Mouse (Mus musculus) kidney, embryonic 16.5 days (tissue): ENCODE results near the gene Vldlr. TPM values are rescaled to one million over a fixed set of nuclear protein-coding genes. Genes with fewer than 3 reads are reported as not detected.

Experiments used
- ATAC-seq: fragments of 200-750 bp; cut with Nextera tagmentation; 2 replicates; pipeline ENCODE4 v1.8.0; 2017; ENCODE audit warnings: moderate TSS enrichment; ENCODE audit not compliant: low FRiP score, low TSS enrichment
- H3K27ac ChIP-seq: fragments of 300-500 bp; sonication (generic); 2 replicates; pipeline ENCODE4 v1.5.1; 2014; ENCODE audit warnings: low read length
- H3K27me3 ChIP-seq: fragments of 300-500 bp; sonication (generic); 2 replicates; pipeline ENCODE4 v1.6.1; 2014; ENCODE audit warnings: low read length, control low read depth, mixed read lengths; ENCODE audit not compliant: insufficient read depth
- H3K36me3 ChIP-seq: fragments of 300-500 bp; sonication (generic); 2 replicates; pipeline ENCODE4 v1.6.1; 2014; ENCODE audit warnings: low read length, control low read depth, mixed read lengths; ENCODE audit not compliant: insufficient read depth
- H3K4me1 ChIP-seq: fragments of 300-500 bp; sonication (generic); 2 replicates; pipeline ENCODE4 v1.6.1; 2014; ENCODE audit warnings: low read length, control low read depth, mixed read lengths; ENCODE audit not compliant: insufficient read depth
- H3K4me2 ChIP-seq: fragments of 300-500 bp; sonication (generic); replicated peaks from 2 replicates; pipeline ENCODE4 v1.6.1; 2014; ENCODE audit warnings: low read depth, low read length
- H3K4me3 ChIP-seq: fragments of 300-500 bp; sonication (generic); 2 replicates; pipeline ENCODE4 v1.5.1; 2014; ENCODE audit warnings: mild to moderate bottlenecking, low read length
- H3K9ac ChIP-seq: fragments of 300-500 bp; sonication (generic); replicated peaks from 2 replicates; pipeline ENCODE4 v1.6.1; 2014; ENCODE audit warnings: low read length
- H3K9me3 ChIP-seq: fragments of 300-500 bp; sonication (generic); 2 replicates; pipeline ENCODE4 v1.6.1; 2016; ENCODE audit warnings: low read length, control low read depth
- WGBS: fragments of 180-500 bp; shearing (Covaris S2); extraction: QIAGEN DNeasy Blood & Tissue Kit; methylation state at CpG from one replicate; pipeline ENCODE4 v1.1.7; 2014; 5-methylcytosine and 5-hydroxymethylcytosine counted together
- polyA plus RNA-seq: library from polyadenylated mRNA; unstranded; fragments of >200 nt; fragmentation: Nextera tagmentation; extraction: Ambion mirVana; gene quantifications from 2 replicates; pipeline ENCODE4 v1.2.1, GENCODE M21; 2015

The Vldlr gene
- polyA plus RNA-seq: 37.9 and 40.0 TPM in 2 replicates

DNA sequence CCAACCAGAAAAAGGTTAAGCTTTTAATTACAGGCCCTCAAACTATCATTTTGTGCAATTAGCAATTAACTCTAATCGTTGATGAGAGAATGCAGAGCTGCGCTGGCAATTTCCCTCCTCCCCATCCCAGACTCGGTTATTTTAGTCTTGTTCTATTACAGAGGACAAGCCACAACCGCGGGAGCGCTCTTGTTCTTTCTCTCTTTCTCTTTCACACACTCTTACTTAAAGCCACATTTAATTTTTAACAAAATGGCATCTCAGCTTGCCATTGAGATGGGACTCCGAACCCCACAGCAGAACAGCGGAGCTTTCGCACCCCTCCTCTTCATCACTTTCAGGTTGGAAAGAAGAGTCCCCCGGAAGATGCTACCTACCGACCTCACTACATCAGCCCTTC lies at the start of gene Vldlr:
Vldlr (plus strand) TSS at position 167 of the 400 bp plus-strand sequence.
- Histone ChIP-seq H3K4me3 (peak within 1 kb of the TSS; percentile 74), H3K9me3 (no peaks in the 10 kb centered on the region), H3K4me2 (peak within 1 kb of the TSS; percentile 89), H3K27ac (peak within 1 kb of the TSS; percentile 89), H3K9ac (peak within 1 kb of the TSS; percentile 83), H3K36me3 (no peaks in the 10 kb centered on the region), H3K4me1 (peaks cover 14% of the 10 kb centered on the region; the same call in 1 of the 2 replicates), H3K27me3 (peaks cover 3% of the 10 kb centered on the region; the same call in 1 of the 2 replicates)
- 2% methylated on average over 11 of the region's 11 CpGs for WGBS
- no peak for ATAC-seq

- Histone ChIP-seq H3K4me2 (no peak overlapping the region), H3K27me3 (no peaks in the 10 kb centered on the region), H3K9me3 (no peaks in the 10 kb centered on the region), H3K9ac (no peak overlapping the region), H3K4me1 (peaks cover 4% of the 10 kb centered on the region; the same call in 1 of the 2 replicates), H3K4me3 (no peak overlapping the region), H3K27ac (no peak overlapping the region), H3K36me3 (no peaks in the 10 kb centered on the region)
- ATAC-seq: no peak
- WGBS: 42% methylated on average over 5 of the region's 5 CpGs
Measured at GRCm38 (mm10) chr19:27167601-27168319, 48.5 kb upstream of the Vldlr start.

GRCm38 (mm10) chr19:27173836-27174235 lies 42.4 kb upstream of the Vldlr start:
- Histone ChIP-seq H3K9me3 (no peaks in the 10 kb centered on the region), H3K4me2 (no peak overlapping the region), H3K9ac (no peak overlapping the region), H3K27ac (no peak overlapping the region), H3K4me3 (no peak overlapping the region), H3K27me3 (no peaks in the 10 kb centered on the region), H3K36me3 (no peaks in the 10 kb centered on the region), H3K4me1 (no peaks in the 10 kb centered on the region)
- WGBS: 38% methylated on average over 2 of the region's 2 CpGs
- no peak for ATAC-seq

DNA sequence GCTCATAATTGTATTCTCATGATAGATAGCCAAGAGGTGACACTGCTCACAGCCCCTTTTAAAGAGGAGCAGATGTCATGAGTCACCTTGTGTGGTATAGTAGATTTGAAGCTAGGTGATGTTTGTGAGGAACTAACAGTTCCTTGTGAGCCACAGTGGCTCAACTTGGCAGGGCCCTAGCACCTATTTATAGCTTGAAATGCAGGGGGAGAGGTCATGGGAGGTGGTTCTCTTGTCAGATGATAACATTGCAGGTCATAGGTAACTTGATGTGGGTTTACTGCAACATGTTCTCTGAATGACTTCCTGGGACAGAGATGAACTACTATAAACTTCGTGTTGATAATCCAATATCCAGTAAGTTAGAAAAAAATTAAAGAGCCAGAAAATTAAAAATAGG lies 40.7 kb upstream of the Vldlr start:
- no peak for ATAC-seq
- Histone ChIP-seq H3K9ac (no peak overlapping the region), H3K27ac (no peak overlapping the region), H3K4me1 (peaks cover 6% of the 10 kb centered on the region; the same call in 1 of the 2 replicates), H3K9me3 (no peaks in the 10 kb centered on the region), H3K4me3 (no peak overlapping the region), H3K27me3 (no peaks in the 10 kb centered on the region), H3K36me3 (no peaks in the 10 kb centered on the region), H3K4me2 (no peak overlapping the region)
- WGBS: 79% methylated on average over 1 of the region's 1 CpGs

DNA sequence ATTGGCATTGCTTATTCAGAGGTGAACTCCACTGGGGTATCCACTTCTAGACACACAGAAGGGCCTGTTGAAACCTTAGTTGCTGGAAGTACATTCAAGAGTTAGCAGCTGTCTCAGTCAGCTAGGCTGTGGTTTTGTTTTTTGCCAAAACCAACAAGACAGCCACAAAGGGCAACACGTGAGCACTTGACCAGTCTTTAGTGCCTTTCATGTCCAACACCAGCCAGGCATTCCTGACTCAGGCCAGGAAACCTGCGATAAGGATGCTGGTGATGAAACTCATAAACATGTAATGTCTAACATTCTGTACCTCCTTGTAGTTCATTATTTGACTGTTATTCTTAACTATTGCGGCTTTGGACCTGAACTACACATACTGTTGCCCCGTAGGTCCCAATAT lies 39.7 kb upstream of the Vldlr start:
- Histone ChIP-seq H3K27ac (no peak overlapping the region), H3K9me3 (no peaks in the 10 kb centered on the region), H3K9ac (no peak overlapping the region), H3K4me3 (no peak overlapping the region), H3K27me3 (no peaks in the 10 kb centered on the region), H3K4me1 (peaks cover 7% of the 10 kb centered on the region; the same call in 1 of the 2 replicates), H3K36me3 (no peaks in the 10 kb centered on the region), H3K4me2 (no peak overlapping the region)
- no peak for ATAC-seq
- WGBS: 79% methylated on average over 4 of the region's 4 CpGs

- H3K4me3 ChIP-seq: no peak overlapping the region
- H3K27me3 ChIP-seq: no peaks in the 10 kb centered on the region
- H3K4me1 ChIP-seq: peaks cover 7% of the 10 kb centered on the region; the same call in 1 of the 2 replicates
- H3K9me3 ChIP-seq: no peaks in the 10 kb centered on the region
- 83% methylated on average over 5 of the region's 5 CpGs for WGBS
- H3K9ac ChIP-seq: no peak overlapping the region
- H3K27ac ChIP-seq: no peak overlapping the region
- H3K36me3 ChIP-seq: no peaks in the 10 kb centered on the region
- H3K4me2 ChIP-seq: no peak overlapping the region
- no peak for ATAC-seq
Measured at GRCm38 (mm10) chr19:27178195-27178807, 38.0 kb upstream of the Vldlr start.

DNA sequence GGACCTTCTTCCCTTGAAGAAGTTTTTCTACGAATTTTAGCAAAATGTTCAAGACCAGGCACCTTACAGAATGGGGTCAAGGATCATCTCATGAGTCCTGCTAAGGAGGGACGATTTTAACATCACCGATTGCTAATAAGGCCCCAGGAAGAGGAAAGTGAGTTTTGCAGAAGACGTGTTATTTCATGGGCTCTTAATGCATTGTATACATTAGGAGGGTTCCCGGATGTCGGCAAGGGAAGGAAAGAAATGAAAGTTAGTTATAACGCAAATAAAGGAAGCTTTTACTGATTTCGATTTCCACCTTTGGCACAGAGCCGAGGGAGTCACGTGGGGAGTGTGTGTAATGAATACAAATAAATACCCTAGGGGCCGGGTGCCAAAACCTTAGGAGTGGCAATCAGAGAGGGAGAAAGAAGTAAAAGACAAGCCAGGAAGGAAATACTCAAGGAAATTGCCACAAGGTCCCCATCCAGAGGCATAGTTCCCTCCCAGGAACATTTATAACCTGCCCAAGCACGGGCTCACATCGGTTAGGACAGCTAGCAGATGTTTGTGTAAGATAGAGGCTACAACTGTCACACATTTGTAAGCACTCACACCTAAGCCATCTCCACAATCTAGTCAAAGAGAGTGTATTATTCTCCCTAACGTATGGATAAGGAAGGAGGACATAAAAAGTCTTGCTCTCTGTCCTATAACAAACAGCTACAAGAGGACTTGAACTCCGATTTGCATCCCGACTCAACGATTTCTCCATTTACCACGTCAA lies 35.7 kb upstream of the Vldlr start:
- Histone ChIP-seq H3K4me3 (no peak overlapping the region), H3K9ac (no peak overlapping the region), H3K36me3 (no peaks in the 10 kb centered on the region), H3K9me3 (no peaks in the 10 kb centered on the region), H3K4me1 (peaks cover 7% of the 10 kb centered on the region; the same call in 1 of the 2 replicates), H3K27ac (no peak overlapping the region), H3K27me3 (no peaks in the 10 kb centered on the region), H3K4me2 (no peak overlapping the region; the same call in 1 of the 2 replicates)
- peak; percentile 12; the same call in 1 of the 2 replicates for ATAC-seq
- WGBS: 53% methylated on average over 18 of the region's 18 CpGs

DNA sequence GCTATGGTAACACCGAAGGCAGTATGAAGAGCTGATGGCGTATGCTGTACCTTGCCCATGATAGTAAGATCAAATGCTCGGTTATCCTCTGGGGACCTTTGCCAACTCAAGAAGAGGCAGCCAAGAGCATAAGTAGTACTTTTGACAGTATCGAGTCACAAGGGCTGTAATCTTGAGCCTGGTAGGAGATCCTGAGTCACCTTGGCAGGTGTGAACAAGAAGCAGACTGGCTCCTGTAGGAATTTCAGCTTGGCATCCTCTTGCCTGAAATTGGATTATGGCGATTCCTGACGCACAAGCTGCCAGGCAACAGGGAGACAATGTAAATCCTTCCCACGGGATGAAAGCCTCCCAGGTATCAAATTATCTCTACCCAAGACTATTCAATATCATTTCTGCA lies 32.8 kb upstream of the Vldlr start:
- peaks cover 7% of the 10 kb centered on the region; the same call in 1 of the 2 replicates for H3K4me1 ChIP-seq
- ATAC-seq: no peak
- H3K9me3 ChIP-seq: no peaks in the 10 kb centered on the region
- H3K36me3 ChIP-seq: no peaks in the 10 kb centered on the region
- no peak overlapping the region for H3K9ac ChIP-seq
- WGBS: 84% methylated on average over 7 of the region's 7 CpGs
- H3K4me2 ChIP-seq: no peak overlapping the region
- no peak overlapping the region for H3K27ac ChIP-seq
- H3K4me3 ChIP-seq: no peak overlapping the region
- H3K27me3 ChIP-seq: no peaks in the 10 kb centered on the region

GRCm38 (mm10) chr19:27203711-27204238 lies 12.5 kb upstream of the Vldlr start:
- no peak overlapping the region for H3K4me3 ChIP-seq
- no peaks in the 10 kb centered on the region for H3K9me3 ChIP-seq
- H3K4me1 ChIP-seq: no peaks in the 10 kb centered on the region
- H3K27ac ChIP-seq: no peak overlapping the region
- no peak for ATAC-seq
- 63% methylated on average over 9 of the region's 9 CpGs for WGBS
- H3K4me2 ChIP-seq: no peak overlapping the region
- H3K36me3 ChIP-seq: no peaks in the 10 kb centered on the region
- H3K27me3 ChIP-seq: no peaks in the 10 kb centered on the region
- H3K9ac ChIP-seq: no peak overlapping the region
